Mouse (Mus musculus) gastrocnemius, postnatal 25 days (tissue): ENCODE results near the gene Slc44a3. TPM values are rescaled to one million over a fixed set of nuclear protein-coding genes. Genes with fewer than 3 reads are reported as not detected.

Source experiments
- DNase-seq: peaks from one replicate; pipeline ENCODE4 v3.0.0; 2022
- long read RNA-seq, 2 experiments: library from polyadenylated mRNA; stranded (forward); transcript quantifications; one replicate each; pipeline ENCODE4 v2.0.0; 2021
- total RNA-seq, 2 experiments: library from RNA; stranded (reverse); gene quantifications; 1 replicate in 1 of 2; 2 replicates in 1 of 2; pipeline ENCODE4 v1.2.3; 2021

Gene Slc44a3
- under 1 TPM in 1 of 2 experiments, not detected in 1; 0.40 TPM for total RNA-seq
- long read RNA-seq, experiment 1, partial matches to known transcripts, result 0 of 1 reads
- long read RNA-seq, experiment 1, other reads (novel, unspliced or antisense), result 1 of 1 reads
- long read RNA-seq, experiment 2, result 0 reads

- no peak for DNase-seq
Measured at GRCm38 (mm10) chr3:121532176-121532575, at the start of gene Slc44a3. Gene Slc44a3 (minus strand): TSS chr3:121532404.

GRCm38 (mm10) chr3:121579880-121580549 is 47.8 kb upstream of the Slc44a3 start:
- no peak for DNase-seq

- DNase-seq, result no peak
Measured at GRCm38 (mm10) chr3:121579402-121579801, 47.2 kb upstream of the Slc44a3 start.

- no peak for DNase-seq
Measured at GRCm38 (mm10) chr3:121578706-121579105, 46.5 kb upstream of the Slc44a3 start.

GRCm38 (mm10) chr3:121577641-121578040 is 45.4 kb upstream of the Slc44a3 start:
- no peak for DNase-seq

- DNase-seq, result peak; percentile 70
Measured at GRCm38 (mm10) chr3:121577032-121577591, 44.9 kb upstream of the Slc44a3 start.

GRCm38 (mm10) chr3:121576367-121576766 is 44.2 kb upstream of the Slc44a3 start:
- DNase-seq, result no peak

GRCm38 (mm10) chr3:121574386-121574785 is 42.2 kb upstream of the Slc44a3 start:
- no peak for DNase-seq

GRCm38 (mm10) chr3:121573858-121574257 is 41.7 kb upstream of the Slc44a3 start:
- DNase-seq, result no peak

GRCm38 (mm10) chr3:121571491-121571890 is 39.3 kb upstream of the Slc44a3 start:
- no peak for DNase-seq

GRCm38 (mm10) chr3:121570623-121571022 is 38.4 kb upstream of the Slc44a3 start:
- DNase-seq, result no peak

- no peak for DNase-seq
Measured at GRCm38 (mm10) chr3:121569767-121570166, 37.6 kb upstream of the Slc44a3 start.

GRCm38 (mm10) chr3:121569004-121569403 is 36.8 kb upstream of the Slc44a3 start:
- no peak for DNase-seq

GRCm38 (mm10) chr3:121567904-121568303 is 35.7 kb upstream of the Slc44a3 start:
- no peak for DNase-seq

- DNase-seq, result no peak
Measured at GRCm38 (mm10) chr3:121567337-121567900, 35.2 kb upstream of the Slc44a3 start.

GRCm38 (mm10) chr3:121566901-121567300 is 34.7 kb upstream of the Slc44a3 start:
- DNase-seq, result no peak

- DNase-seq, result no peak
Measured at GRCm38 (mm10) chr3:121561803-121562202, 29.6 kb upstream of the Slc44a3 start.

- DNase-seq, result no peak
Measured at GRCm38 (mm10) chr3:121560115-121560865, 28.1 kb upstream of the Slc44a3 start.

GRCm38 (mm10) chr3:121559406-121560114 is 27.4 kb upstream of the Slc44a3 start:
- DNase-seq, result no peak

GRCm38 (mm10) chr3:121558861-121559260 is 26.7 kb upstream of the Slc44a3 start:
- DNase-seq, result no peak

GRCm38 (mm10) chr3:121556304-121556703 is 24.1 kb upstream of the Slc44a3 start:
- DNase-seq, result no peak

GRCm38 (mm10) chr3:121553294-121553693 is 21.1 kb upstream of the Slc44a3 start:
- DNase-seq, result no peak
